Mouse (Mus musculus) kidney, adult 2 months (tissue): ENCODE measurements around the gene Polr3h. TPM values are rescaled to one million over a fixed set of nuclear protein-coding genes. Genes with fewer than 3 reads are reported as not detected.
A peak's percentile ranks its signal among the peaks of the same experiment; 100 is the strongest.

Experiments
- DNase-seq: peaks from one replicate; pipeline ENCODE4 v3.0.0; 2021
- H3K27ac ChIP-seq: fragments of 200-500 bp; 2 replicates; pipeline ENCODE4 v1.5.1; 2012; ENCODE audit warnings: low read depth, low read length, control low read depth, inconsistent platforms; ENCODE audit not compliant: insufficient read depth
- H3K27me3 ChIP-seq: fragments of 200-500 bp; replicated peaks from 2 replicates; pipeline ENCODE4 v1.6.1; 2012; ENCODE audit warnings: mild to moderate bottlenecking, moderate library complexity, low read length, inconsistent platforms; ENCODE audit not compliant: control insufficient read depth, insufficient read depth
- H3K36me3 ChIP-seq: fragments of 200-500 bp; 2 replicates; pipeline ENCODE4 v1.6.1; 2012; ENCODE audit warnings: mild to moderate bottlenecking, moderate library complexity, low read length, inconsistent platforms; ENCODE audit not compliant: control insufficient read depth, insufficient read depth
- H3K4me1 ChIP-seq: fragments of 200-500 bp; 2 replicates; pipeline ENCODE4 v1.6.1; 2011; ENCODE audit warnings: low read length; ENCODE audit not compliant: control insufficient read depth, insufficient read depth
- H3K4me3 ChIP-seq: fragments of 200-500 bp; 2 replicates; pipeline ENCODE4 v1.5.1; 2011; ENCODE audit warnings: mild to moderate bottlenecking, low read depth, low read length, control low read depth; ENCODE audit not compliant: insufficient read depth
- CTCF ChIP-seq: fragments of 200-500 bp; conservative IDR thresholded peaks from 2 replicates; pipeline ENCODE4 v1.5.1; 2011; ENCODE audit warnings: low read depth, mild to moderate bottlenecking, control low read depth, low read length, moderate library complexity, mixed read lengths; ENCODE audit not compliant: insufficient read depth, insufficient read length
- POLR2A ChIP-seq: fragments of 200-500 bp; IDR thresholded peaks from one replicate; pipeline ENCODE4 v1.6.1; 2011; ENCODE audit warnings: low read depth, low read length, control low read depth
- WGBS: fragments of 180-500 bp; shearing (Covaris S2); methylation state at CpG from one replicate; pipeline ENCODE4 v1.1.7; 2018; 5-methylcytosine and 5-hydroxymethylcytosine counted together
- polyA plus RNA-seq: library from polyadenylated mRNA; depleted of rRNA; stranded (reverse); fragments of >200 nt; gene quantifications from 2 replicates; pipeline ENCODE4 v1.2.3, GENCODE M21; 2012

The Polr3h gene
- polyA plus RNA-seq, 1 experiment = 20.2 TPM

GRCm38 (mm10) chr15:81852411-81853000, 73.5 kb downstream of the Polr3h start:
- 72% methylated on average over 9 of the region's 9 CpGs for WGBS
- DNase-seq = no peak
- peaks cover 14% of the 10 kb centered on the region for H3K36me3 ChIP-seq
- TF ChIP-seq POLR2A (no peak), CTCF (no peak)
- H3K27me3 ChIP-seq = no peaks in the 10 kb centered on the region
- H3K27ac ChIP-seq = peak overlapping the region; percentile 51
- peaks cover 17% of the 10 kb centered on the region; the same call in 1 of the 2 replicates for H3K4me1 ChIP-seq
- H3K4me3 ChIP-seq = 0 out of 2 replicates have a peak overlapping the region, but pooled peaks have one; percentile 6

- Histone ChIP-seq H3K4me3 (no peak overlapping the region), H3K4me1 (peaks cover 24% of the 10 kb centered on the region; the same call in 1 of the 2 replicates), H3K36me3 (peaks cover 14% of the 10 kb centered on the region), H3K27me3 (no peaks in the 10 kb centered on the region), H3K27ac (no peak overlapping the region)
- 88% methylated on average over 15 of the region's 15 CpGs for WGBS
- no peak for TF ChIP-seq POLR2A
- TF ChIP-seq CTCF = no peak
- no peak for DNase-seq
Observed at GRCm38 (mm10) chr15:81851375-81851774, 74.7 kb downstream of the Polr3h start.

GRCm38 (mm10) chr15:81850718-81851117, 75.3 kb downstream of the Polr3h start:
- TF ChIP-seq CTCF (no peak), POLR2A (no peak)
- Histone ChIP-seq H3K27ac (no peak overlapping the region), H3K4me1 (peaks cover 29% of the 10 kb centered on the region), H3K4me3 (no peak overlapping the region), H3K36me3 (peaks cover 14% of the 10 kb centered on the region), H3K27me3 (no peaks in the 10 kb centered on the region)
- 72% methylated on average over 14 of the region's 14 CpGs for WGBS
- DNase-seq = no peak

- H3K36me3 ChIP-seq = peaks cover 14% of the 10 kb centered on the region
- H3K27me3 ChIP-seq = no peaks in the 10 kb centered on the region
- TF ChIP-seq CTCF (no peak), POLR2A (no peak)
- no peak overlapping the region for H3K4me3 ChIP-seq
- H3K27ac ChIP-seq = 0 out of 2 replicates have a peak overlapping the region, but pooled peaks have one; percentile 10
- WGBS = 51% methylated on average over 9 of the region's 9 CpGs
- H3K4me1 ChIP-seq = peaks cover 34% of the 10 kb centered on the region
- DNase-seq = no peak
Observed at GRCm38 (mm10) chr15:81849104-81849503, 76.9 kb downstream of the Polr3h start.

GRCm38 (mm10) chr15:81848301-81848700, 77.7 kb downstream of the Polr3h start:
- Histone ChIP-seq H3K4me1 (peaks cover 30% of the 10 kb centered on the region), H3K27me3 (no peaks in the 10 kb centered on the region), H3K27ac (no peak overlapping the region), H3K36me3 (peaks cover 14% of the 10 kb centered on the region), H3K4me3 (no peak overlapping the region)
- peak; percentile 76 for DNase-seq
- TF ChIP-seq POLR2A (no peak), CTCF (peak; percentile 66)
- WGBS = 24% methylated on average over 7 of the region's 7 CpGs

GRCm38 (mm10) chr15:81847861-81848260, 78.2 kb downstream of the Polr3h start:
- TF ChIP-seq POLR2A (no peak), CTCF (no peak)
- Histone ChIP-seq H3K36me3 (peaks cover 14% of the 10 kb centered on the region), H3K4me1 (peaks cover 28% of the 10 kb centered on the region), H3K27me3 (no peaks in the 10 kb centered on the region), H3K4me3 (no peak overlapping the region), H3K27ac (no peak overlapping the region)
- WGBS = 82% methylated on average over 5 of the region's 5 CpGs
- no peak for DNase-seq

GRCm38 (mm10) chr15:81847161-81847560, 78.9 kb downstream of the Polr3h start:
- TF ChIP-seq POLR2A (no peak), CTCF (no peak)
- DNase-seq = no peak
- Histone ChIP-seq H3K4me1 (peaks cover 26% of the 10 kb centered on the region), H3K27ac (peak overlapping the region; percentile 5; the same call in 1 of the 2 replicates), H3K27me3 (no peaks in the 10 kb centered on the region), H3K36me3 (peaks cover 14% of the 10 kb centered on the region), H3K4me3 (no peak overlapping the region)
- 75% methylated on average over 4 of the region's 4 CpGs for WGBS
